Mouse (Mus musculus) neural tube, embryonic 12.5 days (tissue): ENCODE data around the gene Arl13a. TPM values are rescaled to one million over a fixed set of nuclear protein-coding genes. Genes with fewer than 3 reads are reported as not detected.

Source experiments
- ATAC-seq: fragments of 200-750 bp; cut with Nextera tagmentation; 2 replicates; pipeline ENCODE4 v1.8.0; 2017; ENCODE audit warnings: low read depth, mild to moderate bottlenecking, moderate TSS enrichment, moderate library complexity; ENCODE audit not compliant: low FRiP score
- H3K27ac ChIP-seq: fragments of 300-500 bp; sonication (generic); 2 replicates; pipeline ENCODE4 v1.5.1; 2016
- H3K27me3 ChIP-seq: fragments of 300-500 bp; sonication (generic); replicated peaks from 2 replicates; pipeline ENCODE4 v1.6.1; 2016; ENCODE audit warnings: mild to moderate bottlenecking
- H3K36me3 ChIP-seq: fragments of 300-500 bp; sonication (generic); 2 replicates; pipeline ENCODE4 v1.6.1; 2016; ENCODE audit warnings: mild to moderate bottlenecking
- H3K4me1 ChIP-seq: fragments of 300-500 bp; sonication (generic); 2 replicates; pipeline ENCODE4 v1.6.1; 2016
- H3K4me2 ChIP-seq: fragments of 300-500 bp; sonication (generic); replicated peaks from 2 replicates; pipeline ENCODE4 v1.6.1; 2016; ENCODE audit warnings: mild to moderate bottlenecking
- H3K4me3 ChIP-seq: fragments of 300-500 bp; sonication (generic); 2 replicates; pipeline ENCODE4 v1.5.1; 2016
- H3K9ac ChIP-seq: fragments of 300-500 bp; sonication (generic); 2 replicates; pipeline ENCODE4 v1.6.1; 2016; ENCODE audit warnings: mild to moderate bottlenecking
- H3K9me3 ChIP-seq: fragments of 300-500 bp; sonication (generic); 2 replicates; pipeline ENCODE4 v1.6.1; 2016; ENCODE audit warnings: mild to moderate bottlenecking
- WGBS: fragments of 180-500 bp; shearing (Covaris S2); methylation state at CpG from one replicate; pipeline ENCODE4 v1.1.7; 2016; 5-methylcytosine and 5-hydroxymethylcytosine counted together
- polyA plus RNA-seq: library from polyadenylated mRNA; unstranded; fragments of >200 nt; fragmentation: Nextera tagmentation; extraction: Ambion mirVana; gene quantifications from 2 replicates; pipeline ENCODE4 v1.2.1, GENCODE M21; 2016

Arl13a gene
- polyA plus RNA-seq, 1 experiment from 2014 or later, result not detected

GRCm38 (mm10) chrX:134218161-134218560 lies 30.9 kb downstream of the Arl13a start:
- H3K9ac ChIP-seq, result no peak overlapping the region
- H3K4me3 ChIP-seq, result no peak overlapping the region
- no peak overlapping the region for H3K27ac ChIP-seq
- H3K4me1 ChIP-seq, result no peaks in the 10 kb centered on the region
- 0 out of 2 replicates have a peak, but pooled peaks cover 4% of the 10 kb centered on the region for H3K27me3 ChIP-seq
- H3K9me3 ChIP-seq, result no peaks in the 10 kb centered on the region
- no peak overlapping the region for H3K4me2 ChIP-seq
- H3K36me3 ChIP-seq, result no peaks in the 10 kb centered on the region
- ATAC-seq, result no peak
- 55% methylated on average over 4 of the region's 4 CpGs for WGBS

- Histone ChIP-seq H3K9me3 (no peaks in the 10 kb centered on the region), H3K4me2 (no peak overlapping the region), H3K27me3 (0 out of 2 replicates have a peak, but pooled peaks cover 4% of the 10 kb centered on the region), H3K27ac (no peak overlapping the region), H3K36me3 (no peaks in the 10 kb centered on the region), H3K4me1 (no peaks in the 10 kb centered on the region), H3K9ac (no peak overlapping the region), H3K4me3 (no peak overlapping the region)
- 82% methylated on average over 3 of the region's 3 CpGs for WGBS
- no peak for ATAC-seq
Observed at GRCm38 (mm10) chrX:134220618-134221017, 33.3 kb downstream of the Arl13a start.

DNA sequence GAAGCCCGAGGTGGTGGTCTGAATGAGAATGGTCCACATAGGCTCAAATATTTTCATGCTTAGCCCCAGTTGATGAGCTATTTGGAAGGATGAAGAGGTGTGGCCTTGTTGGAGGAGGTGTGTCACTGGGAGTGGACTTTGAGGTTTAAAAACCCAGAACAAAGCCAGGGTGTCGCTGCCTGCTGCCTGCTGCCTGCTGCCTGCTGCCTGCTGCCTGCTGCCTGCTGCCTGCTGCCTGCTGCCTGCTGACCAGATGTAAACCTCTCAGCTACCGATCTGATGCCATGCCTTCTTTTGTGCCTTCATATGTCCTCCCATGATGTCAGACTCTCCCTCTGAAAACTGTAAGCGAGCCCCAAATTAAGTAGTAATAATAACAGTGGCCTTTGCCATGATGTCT lies 34.6 kb downstream of the Arl13a start, which contains the start of gene Nox1:
Nox1 (minus strand) TSS at position 101 of the 400 bp plus-strand sequence.
- ATAC-seq, result no peak
- Histone ChIP-seq H3K36me3 (no peaks in the 10 kb centered on the region), H3K9ac (no peak within 1 kb of the TSS), H3K4me2 (no peak within 1 kb of the TSS), H3K9me3 (no peaks in the 10 kb centered on the region), H3K27me3 (0 out of 2 replicates have a peak, but pooled peaks cover 4% of the 10 kb centered on the region), H3K4me1 (no peaks in the 10 kb centered on the region), H3K4me3 (no peak within 1 kb of the TSS), H3K27ac (no peak within 1 kb of the TSS)
- WGBS, result 67% methylated on average over 4 of the region's 4 CpGs

DNA sequence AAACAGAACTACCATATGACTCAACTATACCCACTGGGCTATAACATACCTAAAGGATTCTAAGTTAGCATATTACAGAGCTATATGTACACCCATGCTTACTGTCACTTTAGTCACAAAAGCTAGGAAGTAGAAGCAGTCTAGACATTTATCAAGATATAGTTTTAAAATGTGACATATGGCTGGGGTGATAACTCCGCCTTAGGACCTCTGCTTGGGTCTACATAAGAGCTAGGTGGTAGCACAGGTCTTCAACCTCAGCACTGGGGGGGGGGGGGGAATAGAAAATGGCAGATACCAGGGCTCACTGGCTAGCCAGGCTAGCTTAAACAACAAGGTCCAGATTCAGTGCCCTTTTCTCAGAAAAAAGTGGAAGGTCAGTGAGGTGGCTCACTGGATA lies 45.7 kb downstream of the Arl13a start:
- Histone ChIP-seq H3K4me3 (no peak overlapping the region), H3K27me3 (no peaks in the 10 kb centered on the region), H3K9ac (no peak overlapping the region), H3K27ac (no peak overlapping the region), H3K4me1 (no peaks in the 10 kb centered on the region), H3K4me2 (no peak overlapping the region), H3K36me3 (no peaks in the 10 kb centered on the region), H3K9me3 (no peaks in the 10 kb centered on the region)
- ATAC-seq, result no peak
- WGBS, result 84% methylated on average over 1 of the region's 1 CpGs

GRCm38 (mm10) chrX:134238266-134238665 lies 51.0 kb downstream of the Arl13a start:
- no peak overlapping the region for H3K4me2 ChIP-seq
- no peaks in the 10 kb centered on the region for H3K27me3 ChIP-seq
- ATAC-seq, result no peak
- H3K4me1 ChIP-seq, result no peaks in the 10 kb centered on the region
- H3K9me3 ChIP-seq, result no peaks in the 10 kb centered on the region
- no peak overlapping the region for H3K4me3 ChIP-seq
- WGBS, result 91% methylated on average over 10 of the region's 10 CpGs
- H3K27ac ChIP-seq, result no peak overlapping the region
- H3K36me3 ChIP-seq, result no peaks in the 10 kb centered on the region
- H3K9ac ChIP-seq, result no peak overlapping the region

- Histone ChIP-seq H3K9me3 (no peaks in the 10 kb centered on the region), H3K36me3 (no peaks in the 10 kb centered on the region), H3K4me2 (no peak overlapping the region), H3K27ac (no peak overlapping the region), H3K4me3 (no peak overlapping the region), H3K9ac (no peak overlapping the region), H3K4me1 (no peaks in the 10 kb centered on the region), H3K27me3 (no peaks in the 10 kb centered on the region)
- ATAC-seq, result no peak
- 92% methylated on average over 10 of the region's 10 CpGs for WGBS
Observed at GRCm38 (mm10) chrX:134245946-134246345, 58.6 kb downstream of the Arl13a start.

GRCm38 (mm10) chrX:134248202-134248601 lies 60.9 kb downstream of the Arl13a start:
- no peaks in the 10 kb centered on the region for H3K36me3 ChIP-seq
- H3K9ac ChIP-seq, result no peak overlapping the region
- H3K9me3 ChIP-seq, result no peaks in the 10 kb centered on the region
- ATAC-seq, result no peak
- H3K4me1 ChIP-seq, result no peaks in the 10 kb centered on the region
- H3K4me3 ChIP-seq, result no peak overlapping the region
- no peak overlapping the region for H3K4me2 ChIP-seq
- 73% methylated on average over 2 of the region's 2 CpGs for WGBS
- H3K27ac ChIP-seq, result no peak overlapping the region
- no peaks in the 10 kb centered on the region for H3K27me3 ChIP-seq

Other genes with a start within 250 kb of the Arl13a start
- 1.7 and 1.9 TPM in 2 replicates for gene Sytl4, start 205.7 kb upstream of the Arl13a start, polyA plus RNA-seq
- 60.9 and 66.8 TPM in 2 replicates for gene Cstf2, start 128.3 kb upstream of the Arl13a start, polyA plus RNA-seq
- gene Xkrx, start 25.4 kb upstream of the Arl13a start, polyA plus RNA-seq, result 0.22 and 0.40 TPM in 2 replicates
- 0.11 TPM in 1 of 2 replicates, not detected in the other for gene Nox1, start 34.5 kb downstream of the Arl13a start, polyA plus RNA-seq
- 5.0 and 6.1 TPM in 2 replicates for gene Trmt2b, start 89.5 kb downstream of the Arl13a start, polyA plus RNA-seq
- gene Tmem35a, start 107.7 kb downstream of the Arl13a start, polyA plus RNA-seq, result 42.7 and 44.2 TPM in 2 replicates
- gene Cenpi, start 120.6 kb downstream of the Arl13a start, polyA plus RNA-seq, result 15.7 and 19.2 TPM in 2 replicates
- gene Drp2, start 217.1 kb downstream of the Arl13a start, polyA plus RNA-seq, result 10.3 and 11.7 TPM in 2 replicates